Mouse (Mus musculus): ENCODE measurements around the gene BC049715. TPM values are rescaled to one million over a fixed set of nuclear protein-coding genes. Genes with fewer than 3 reads are reported as not detected.

Gene BC049715
- polyA plus RNA-seq, 1 experiment: 0.19 TPM

- DNase-seq (ENCODE audit: low read depth, low spot score): no peak
- WGBS: 34% methylated on average over 18 of the region's 18 CpGs
Observed at GRCm38 (mm10) chr6:136807395-136808013, 19.9 kb upstream of the BC049715 start.

- WGBS: under 1% methylated on average over 34 of the region's 34 CpGs
- no peak for DNase-seq (ENCODE audit: low read depth, low spot score)
Observed at GRCm38 (mm10) chr6:136808014-136808417, 19.4 kb upstream of the BC049715 start, which contains the start of gene H2afj. Gene H2afj, plus strand, starts transcription at chr6:136808244.

- DNase-seq (ENCODE audit: low read depth, low spot score): no peak
- 1% methylated on average over 28 of the region's 28 CpGs for WGBS
Observed at GRCm38 (mm10) chr6:136808631-136809046, 18.8 kb upstream of the BC049715 start.

GRCm38 (mm10) chr6:136809077-136809476 is 18.3 kb upstream of the BC049715 start:
- 8% methylated on average over 14 of the region's 14 CpGs for WGBS
- DNase-seq (ENCODE audit: low read depth, low spot score): no peak

GRCm38 (mm10) chr6:136809673-136810072 is 17.8 kb upstream of the BC049715 start:
- no peak for DNase-seq (ENCODE audit: low read depth, low spot score)
- WGBS: 29% methylated on average over 13 of the region's 13 CpGs

- no peak for DNase-seq (ENCODE audit: low read depth, low spot score)
- 35% methylated on average over 10 of the region's 10 CpGs for whole genome bisulfite sequencing
Observed at GRCm38 (mm10) chr6:136811196-136811595, 16.2 kb upstream of the BC049715 start.

- 14% methylated on average over 4 of the region's 4 CpGs for WGBS
- DNase-seq (ENCODE audit: low read depth, low spot score): no peak
Observed at GRCm38 (mm10) chr6:136813117-136813516, 14.3 kb upstream of the BC049715 start.

GRCm38 (mm10) chr6:136815381-136815780 is 12.0 kb upstream of the BC049715 start:
- 92% methylated on average over 7 of the region's 7 CpGs for WGBS
- no peak for DNase-seq (ENCODE audit: low read depth, low spot score)

GRCm38 (mm10) chr6:136816826-136817225 is 10.6 kb upstream of the BC049715 start:
- DNase-seq (ENCODE audit: low read depth, low spot score): no peak
- WGBS: 93% methylated on average over 21 of the region's 21 CpGs

GRCm38 (mm10) chr6:136817549-136817948 is 9.9 kb upstream of the BC049715 start:
- WGBS: 90% methylated on average over 3 of the region's 3 CpGs
- no peak for DNase-seq (ENCODE audit: low read depth, low spot score)

- WGBS: 97% methylated on average over 21 of the region's 21 CpGs
- DNase-seq (ENCODE audit: low read depth, low spot score): no peak
Observed at GRCm38 (mm10) chr6:136820381-136820780, 7.0 kb upstream of the BC049715 start.

- 91% methylated on average over 18 of the region's 18 CpGs for WGBS
- DNase-seq (ENCODE audit: low read depth, low spot score): no peak
Observed at GRCm38 (mm10) chr6:136821086-136821485, 6.3 kb upstream of the BC049715 start.

- DNase-seq (ENCODE audit: low read depth, low spot score): no peak
- WGBS: 87% methylated on average over 8 of the region's 8 CpGs
Observed at GRCm38 (mm10) chr6:136824987-136825386, 2.4 kb upstream of the BC049715 start.

GRCm38 (mm10) chr6:136827116-136827515 is 310 bp upstream of the BC049715 start:
- no peak for DNase-seq (ENCODE audit: low read depth, low spot score)
- 9% methylated on average over 7 of the region's 7 CpGs for WGBS

- no peak for DNase-seq (ENCODE audit: low read depth, low spot score)
- under 1% methylated on average over 45 of the region's 45 CpGs for WGBS
Observed at GRCm38 (mm10) chr6:136827881-136828561, 595 bp downstream of the BC049715 start, which contains the start of gene Wbp11. Gene Wbp11, minus strand, starts transcription at chr6:136828233.

GRCm38 (mm10) chr6:136828681-136829080 is 1.3 kb downstream of the BC049715 start:
- no peak for DNase-seq (ENCODE audit: low read depth, low spot score)
- WGBS: 24% methylated on average over 4 of the region's 4 CpGs

- WGBS: 66% methylated on average over 5 of the region's 5 CpGs
- no peak for DNase-seq (ENCODE audit: low read depth, low spot score)
Observed at GRCm38 (mm10) chr6:136831712-136832111, 4.3 kb downstream of the BC049715 start.

- no peak for DNase-seq (ENCODE audit: low read depth, low spot score)
- WGBS: 51% methylated on average over 4 of the region's 4 CpGs
Observed at GRCm38 (mm10) chr6:136835352-136835751, 7.9 kb downstream of the BC049715 start, which contains the start of gene Smco3. Gene Smco3, minus strand, starts transcription at chr6:136835452.

- no peak for DNase-seq (ENCODE audit: low read depth, low spot score)
- 69% methylated on average over 3 of the region's 3 CpGs for WGBS
Observed at GRCm38 (mm10) chr6:136837323-136837722, 9.9 kb downstream of the BC049715 start.

GRCm38 (mm10) chr6:136844903-136845302 is 17.5 kb downstream of the BC049715 start:
- no peak for DNase-seq (ENCODE audit: low read depth, low spot score)
- WGBS: 78% methylated on average over 2 of the region's 2 CpGs
